Mouse (Mus musculus) ES-Bruce4 (cell line): Measurements from ENCODE around the gene Arhgef25.

ENCODE experiments used
- CTCF ChIP-seq: IDR thresholded peaks from one replicate; pipeline ENCODE4 v1.8.1; 2011; ENCODE audit warnings: low read depth, low read length
- EP300 ChIP-seq: IDR thresholded peaks from 2 replicates; pipeline ENCODE4 v1.6.1; 2011; ENCODE audit warnings: low read depth, low read length; ENCODE audit not compliant: insufficient read depth
- POLR2A ChIP-seq: IDR thresholded peaks from one replicate; pipeline ENCODE4 v1.8.1; 2011; ENCODE audit warnings: low read length; ENCODE audit not compliant: insufficient read depth

GRCm38 (mm10) chr10:127187371-127188078 lies 2.4 kb downstream of the Arhgef25 start:
- TF ChIP-seq EP300 (no peak), CTCF (no peak), POLR2A (no peak)
